In the genomic region with DNA sequence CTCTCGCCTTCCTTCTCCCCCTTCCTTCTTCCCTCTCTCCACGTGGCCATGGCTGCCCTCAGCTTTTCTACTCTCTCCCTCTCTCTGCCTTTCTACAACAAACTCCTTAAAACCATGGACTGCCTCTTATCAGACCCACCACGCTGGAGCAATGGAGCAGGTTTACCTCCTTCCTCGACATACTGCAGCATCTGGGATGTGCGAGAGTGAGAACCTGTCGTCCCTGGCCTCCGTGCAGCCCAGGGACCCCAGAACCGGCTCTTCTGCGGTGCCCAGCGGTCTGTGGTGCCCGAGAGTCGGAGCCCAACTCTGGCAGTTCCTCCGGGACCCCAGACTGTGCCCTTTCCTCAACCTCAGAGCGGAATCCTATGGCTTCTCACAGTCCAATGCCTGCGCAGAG, we compare ENCODE assay signal across 25 mouse cellular contexts.
"Had no signal": no experiment of that assay in that cellular context is flagged by ENCODE, and none has a peak within 500 bp of the region (broad histone marks: within the 10 kb centered on the region; RNA-seq: fewer than 3 reads in every experiment).

No protein-coding gene starts in this region.

- H3K4me3 ChIP-seq: heart, embryonic 13.5 days; heart, embryonic 15.5 days; hindbrain, embryonic 13.5 days; hindbrain, embryonic 15.5 days; kidney, embryonic 15.5 days; limb, embryonic 13.5 days; limb, embryonic 15.5 days; liver, embryonic 12.5 days had no signal

- H3K27me3 ChIP-seq: heart, embryonic 13.5 days; heart, embryonic 15.5 days; hindbrain, embryonic 15.5 days; kidney, embryonic 15.5 days; limb, embryonic 13.5 days; limb, embryonic 15.5 days had no signal

- DNase-seq: gastrocnemius, postnatal 14 days; gastrocnemius, postnatal 36 days; heart, adult 18-20 months; heart, postnatal 14 days; heart, postnatal 36 days; kidney, adult 11 months; kidney, adult 2 months; kidney, adult 9 months; kidney, postnatal 14 days; kidney, postnatal 36 days; layer of hippocampus, adult 9-11 months; layer of hippocampus, postnatal 36 days; left cerebral cortex, postnatal 4 days had no signal

- ATAC-seq: hindbrain, postnatal 0 days; intestine, embryonic 16.5 days; liver, embryonic 12.5 days had no signal

- H3K9me3 ChIP-seq: heart, embryonic 15.5 days; hindbrain, embryonic 13.5 days; hindbrain, embryonic 15.5 days; kidney, embryonic 15.5 days; limb, embryonic 13.5 days; limb, embryonic 15.5 days had no signal

- H3K36me3 ChIP-seq: heart, embryonic 13.5 days; heart, embryonic 15.5 days; hindbrain, embryonic 13.5 days; hindbrain, embryonic 15.5 days; kidney, embryonic 15.5 days; limb, embryonic 13.5 days; limb, embryonic 15.5 days; liver, embryonic 12.5 days had no signal

- H3K27ac ChIP-seq: heart, embryonic 13.5 days; heart, embryonic 15.5 days; hindbrain, embryonic 13.5 days; hindbrain, embryonic 15.5 days; hindbrain, postnatal 0 days; kidney, embryonic 15.5 days; kidney, postnatal 0 days; limb, embryonic 13.5 days; limb, embryonic 15.5 days; liver, embryonic 12.5 days; liver, embryonic 14.5 days had no signal

- H3K4me1 ChIP-seq: heart, embryonic 15.5 days; hindbrain, embryonic 13.5 days; hindbrain, embryonic 15.5 days; kidney, embryonic 15.5 days; limb, embryonic 13.5 days; limb, embryonic 15.5 days had no signal

- H3K9ac ChIP-seq: heart, embryonic 13.5 days; heart, embryonic 15.5 days; hindbrain, embryonic 13.5 days; hindbrain, embryonic 15.5 days; kidney, embryonic 15.5 days; limb, embryonic 13.5 days; limb, embryonic 15.5 days; liver, embryonic 12.5 days; liver, embryonic 14.5 days had no signal

- H3K4me2 ChIP-seq: heart, embryonic 13.5 days; heart, embryonic 15.5 days; hindbrain, embryonic 13.5 days; hindbrain, embryonic 15.5 days; kidney, embryonic 15.5 days; limb, embryonic 13.5 days; limb, embryonic 15.5 days; liver, embryonic 12.5 days had no signal
